Mouse (Mus musculus) embryo, embryonic 11 days (tissue): ENCODE measurements around the gene Pithd1.
"Not testable (repeated sequence)": the region's sequence is repeated elsewhere in the genome, so short reads cannot be mapped to it uniquely, and the experiment has no call there.

ENCODE experiments used
- DNase-seq: peaks from one replicate; pipeline ENCODE4 v3.0.0-alpha.2; 2015

Pithd1 gene

DNA sequence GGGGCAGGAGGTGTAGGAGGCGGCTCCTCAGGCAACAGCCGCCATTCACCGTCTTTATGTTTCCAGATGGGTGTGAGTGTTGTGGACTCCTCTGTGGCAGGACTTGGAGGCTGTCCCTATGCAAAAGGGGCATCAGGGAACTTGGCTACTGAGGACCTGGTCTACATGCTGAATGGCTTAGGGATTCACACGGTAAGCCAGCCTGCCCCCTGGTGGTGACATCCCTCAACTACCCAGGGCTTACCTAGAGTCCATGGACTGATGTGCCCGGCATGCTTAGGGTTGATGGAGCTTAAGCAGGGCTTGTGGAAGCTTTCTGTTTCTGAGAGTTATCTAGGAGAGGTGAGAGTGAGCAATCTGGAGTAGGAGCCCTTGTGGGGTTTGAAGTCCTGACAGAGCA lies 26.3 kb downstream of the Pithd1 start:
- peak; percentile 89 for DNase-seq

DNA sequence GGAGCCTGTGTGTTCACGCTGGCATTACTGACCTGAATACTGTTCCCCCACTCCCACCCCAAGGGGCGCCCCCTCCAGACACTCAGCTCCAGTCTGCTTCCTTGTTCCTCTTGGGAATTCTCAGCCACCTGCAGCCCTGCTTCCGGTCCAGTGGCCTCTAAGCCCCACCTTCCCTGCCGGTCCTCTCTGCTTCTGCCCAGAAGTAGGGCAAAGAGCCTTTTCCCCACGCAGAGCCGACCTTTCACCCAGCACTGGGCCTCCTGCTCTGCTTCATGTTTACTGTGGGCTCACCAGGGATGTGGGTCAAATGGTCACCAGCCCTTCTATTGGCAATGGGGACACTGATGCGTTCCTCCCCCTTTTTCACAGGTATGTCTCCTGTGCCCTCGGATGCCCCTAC lies 28.7 kb downstream of the Pithd1 start:
- DNase-seq, result no peak

DNA sequence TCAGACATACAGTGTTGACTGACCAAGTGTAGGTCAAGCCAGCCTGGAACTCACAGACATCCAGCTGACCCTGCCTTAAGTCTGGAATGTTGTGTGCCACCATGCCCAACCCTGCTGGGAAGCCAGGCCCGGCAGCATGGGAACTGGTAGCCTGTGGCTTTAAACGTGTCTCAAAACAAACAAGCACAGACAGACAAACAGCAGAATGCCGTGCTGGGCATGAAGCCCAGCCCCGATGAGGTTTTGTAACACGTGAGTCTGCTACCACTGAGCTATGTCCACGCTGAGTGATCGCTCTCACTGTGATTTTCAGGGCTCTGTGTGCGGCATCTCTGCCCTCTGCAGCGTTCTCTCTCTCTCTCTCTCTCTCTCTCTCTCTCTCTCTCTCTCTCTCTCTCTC lies 31.2 kb downstream of the Pithd1 start:
- DNase-seq, result no peak

DNA sequence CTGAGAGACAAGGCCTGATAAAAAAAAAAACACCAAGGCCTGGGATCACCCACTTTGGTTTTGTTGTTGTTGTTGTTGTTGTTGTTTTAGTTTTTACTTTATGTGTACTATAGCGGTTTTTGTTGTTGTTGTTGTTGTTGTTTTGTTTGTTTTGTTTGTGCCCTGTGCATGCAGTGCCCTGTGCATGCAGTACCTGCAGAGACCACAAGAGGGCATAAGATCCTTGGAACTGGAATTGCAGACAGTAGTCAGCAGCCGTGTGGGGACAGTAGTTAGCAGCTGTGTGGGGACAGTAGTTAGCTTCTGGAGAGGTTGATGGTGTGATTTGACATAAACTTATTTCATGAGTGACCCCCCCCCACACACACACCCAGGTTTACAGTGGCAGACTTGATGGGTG lies 32.8 kb downstream of the Pithd1 start:
- DNase-seq, result peak; percentile 78

DNA sequence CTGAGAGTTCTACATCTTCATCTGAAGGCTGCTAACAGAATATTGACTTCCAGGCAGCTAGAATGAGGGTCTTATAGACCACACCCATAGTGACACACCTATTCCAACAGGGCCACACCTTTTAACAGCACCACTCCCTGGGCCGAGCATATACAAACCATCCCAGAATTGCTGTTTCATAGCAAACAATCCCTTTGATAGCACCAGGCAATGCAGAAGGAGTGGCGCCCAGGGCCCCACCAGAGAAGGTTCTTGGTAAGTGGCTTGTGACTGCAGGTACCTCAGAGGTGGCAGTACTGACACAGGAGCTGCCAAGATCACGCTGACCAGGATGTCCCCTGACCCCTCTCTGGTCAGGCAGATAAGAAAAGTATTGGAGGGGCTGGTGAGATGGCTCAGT lies 33.9 kb downstream of the Pithd1 start:
- no peak for DNase-seq

DNA sequence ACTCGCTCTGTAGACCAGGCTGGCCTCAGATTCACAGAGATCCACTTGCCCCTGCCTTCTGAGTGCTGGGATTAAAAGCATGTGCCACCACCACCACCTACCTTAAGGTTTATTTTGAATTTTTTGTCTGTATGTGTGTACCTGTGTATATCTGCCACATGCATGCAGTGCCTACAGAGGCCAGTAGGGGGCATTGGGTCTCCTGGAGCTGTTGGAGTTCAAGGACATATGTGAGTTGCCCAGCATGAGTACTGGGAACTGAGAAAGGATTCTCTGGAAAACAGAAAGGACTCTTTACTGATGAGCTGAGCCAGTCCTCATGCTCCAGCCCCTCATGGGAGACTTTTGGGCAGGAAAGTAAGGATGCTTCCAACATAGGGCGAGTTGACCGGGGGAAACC lies 35.6 kb downstream of the Pithd1 start:
- DNase-seq, result no peak

DNA sequence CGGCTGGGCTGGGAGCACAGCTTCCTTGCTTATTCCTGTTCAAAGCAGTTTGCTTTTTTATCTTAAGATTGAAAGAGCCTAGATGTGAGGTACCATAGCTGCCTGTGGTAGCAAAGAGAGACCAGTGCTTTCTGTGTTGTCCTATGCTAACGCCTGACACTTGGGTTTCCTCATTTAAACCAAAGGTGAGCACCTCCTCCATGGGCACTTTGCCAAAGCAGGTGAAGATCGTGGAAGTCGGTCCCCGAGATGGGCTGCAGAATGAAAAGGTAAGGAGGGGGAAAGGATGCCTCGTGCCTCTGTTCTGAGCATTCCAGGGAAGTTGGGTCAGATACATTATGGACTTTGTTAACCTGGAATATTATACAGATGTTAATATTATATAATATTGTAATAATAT lies 36.7 kb downstream of the Pithd1 start:
- no peak for DNase-seq

DNA sequence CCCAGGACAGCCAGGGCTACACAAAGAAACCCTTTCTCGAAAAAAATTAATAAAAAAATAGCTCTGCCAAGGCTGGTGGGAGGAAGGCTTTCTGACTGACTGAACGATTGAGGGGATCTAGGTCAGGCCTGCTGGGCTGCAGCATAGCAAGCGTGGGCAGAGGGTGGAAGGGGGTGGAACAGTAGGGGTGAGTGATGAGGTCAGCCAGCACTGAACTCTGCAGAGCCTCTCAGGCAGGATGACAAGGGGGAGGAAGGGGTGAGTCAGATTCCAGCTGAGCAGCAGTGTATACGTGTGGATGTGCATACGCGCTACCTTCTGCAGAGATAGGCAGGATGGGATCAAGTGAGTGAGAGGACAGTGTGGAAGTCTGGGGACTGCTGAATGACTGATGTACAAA lies 37.2 kb downstream of the Pithd1 start:
- DNase-seq, result no peak

DNA sequence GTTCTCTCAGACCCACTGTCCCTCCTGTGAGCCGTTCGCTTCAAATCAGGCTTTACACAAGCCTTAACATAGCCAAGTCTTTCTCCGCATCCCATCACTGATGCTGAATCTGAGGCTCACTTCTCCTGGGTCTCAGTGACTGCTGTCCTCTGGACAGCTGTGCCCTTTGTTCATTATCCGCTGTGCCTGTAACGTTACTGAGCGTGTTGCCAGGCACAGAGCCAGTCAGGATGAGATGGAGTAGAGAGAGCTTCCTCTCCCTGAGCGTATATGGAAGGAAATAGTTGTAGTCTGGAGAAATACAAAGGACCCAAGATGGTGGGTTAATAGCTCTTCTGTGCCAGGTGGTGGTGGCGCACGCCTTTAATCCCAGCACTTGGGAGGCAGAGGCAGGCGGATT lies 37.6 kb downstream of the Pithd1 start:
- DNase-seq, result no peak

DNA sequence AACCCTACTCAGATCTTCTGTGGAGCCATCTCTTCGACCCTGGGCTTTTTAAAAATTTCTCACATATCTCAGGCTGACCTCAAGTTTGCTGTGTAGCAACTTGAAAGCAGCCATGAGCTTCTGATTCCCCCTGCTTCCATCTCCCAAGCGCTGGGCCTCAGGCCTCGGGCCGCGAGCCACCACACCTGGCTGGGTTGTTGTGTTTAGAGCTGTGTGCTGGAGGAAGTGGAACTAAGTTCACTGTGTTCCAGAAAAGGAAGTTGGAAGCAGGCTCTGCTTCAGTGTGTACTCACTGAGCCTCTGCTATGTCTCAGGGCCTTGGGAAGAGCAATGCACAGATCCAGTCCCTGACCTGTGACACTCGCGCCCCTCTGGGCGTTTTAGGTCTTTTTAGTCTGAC lies 38.9 kb downstream of the Pithd1 start:
- DNase-seq, result no peak

DNA sequence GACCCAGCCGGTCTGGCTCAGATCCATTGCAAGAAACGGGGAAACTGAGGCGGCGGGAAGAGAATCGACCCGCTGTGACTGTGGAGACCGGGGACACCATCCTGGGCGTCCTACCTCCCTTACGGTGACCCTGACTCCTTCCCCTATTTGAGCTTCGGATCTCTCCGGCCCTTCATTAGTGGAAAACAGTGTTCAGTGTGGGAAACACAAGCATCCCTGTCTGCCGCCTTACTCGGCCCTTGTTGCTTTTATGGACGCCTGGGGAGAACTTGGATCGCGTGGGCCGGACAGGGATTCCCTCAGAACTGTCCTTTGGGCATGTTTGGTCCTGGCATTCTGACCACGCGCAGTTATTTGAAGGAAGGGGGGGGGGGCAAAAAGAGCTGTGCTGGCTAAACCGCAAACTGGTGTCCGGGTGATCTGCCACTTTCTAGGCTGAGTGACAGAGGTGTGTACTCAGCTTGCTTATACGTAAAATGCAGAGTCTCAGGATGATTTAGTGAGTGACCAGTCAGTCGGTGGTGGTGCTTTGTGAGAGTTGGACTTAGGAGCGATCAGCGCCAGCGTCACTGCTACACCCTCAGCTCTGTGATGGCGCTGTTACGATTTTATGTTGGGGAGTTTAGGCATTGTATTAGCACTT lies 40.3 kb downstream of the Pithd1 start:
- peak; percentile 37 for DNase-seq

DNA sequence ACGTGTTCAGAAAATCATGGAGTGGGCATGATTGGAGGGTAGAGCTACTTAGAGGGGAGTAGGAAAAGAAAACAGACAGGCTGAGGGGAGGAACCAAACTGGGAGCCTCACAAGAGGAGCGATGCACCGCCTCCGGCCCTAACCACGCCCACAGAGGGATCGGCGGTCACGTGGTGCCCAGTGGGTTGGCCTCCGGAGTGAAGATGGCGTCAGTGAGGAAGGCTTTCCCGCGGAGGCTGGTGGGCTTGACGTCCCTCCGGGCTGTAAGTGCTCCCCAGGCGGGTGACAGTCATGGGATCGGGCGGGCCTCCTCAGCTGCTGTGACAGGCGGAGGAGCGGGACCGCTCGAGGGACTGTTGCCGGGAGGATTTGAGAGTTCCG lies 40.8 kb downstream of the Pithd1 start, which contains the start of gene Hmgcl:
Hmgcl (plus strand) TSS at position 171 of the 381 bp plus-strand sequence.
- peak; percentile 96 for DNase-seq

DNA sequence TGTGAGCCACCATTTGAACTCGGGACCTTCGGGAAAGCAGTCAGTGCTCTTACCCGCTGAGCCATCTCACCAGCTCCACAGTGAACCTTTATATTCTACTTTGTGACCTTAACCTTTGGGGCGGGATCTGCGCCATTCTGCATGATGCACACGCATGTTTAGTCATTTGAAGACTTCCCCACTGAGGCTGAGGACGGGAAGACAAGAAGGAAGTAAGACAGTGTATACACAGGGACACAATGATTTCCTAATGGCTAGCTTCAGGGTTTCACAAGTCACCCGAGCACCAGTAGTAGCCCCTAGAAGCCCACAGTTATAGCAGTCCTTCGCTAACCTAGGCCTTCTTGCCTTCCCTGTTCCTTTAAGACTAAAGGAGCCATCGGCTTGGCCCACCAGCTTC lies 41.4 kb downstream of the Pithd1 start:
- no peak for DNase-seq

DNA sequence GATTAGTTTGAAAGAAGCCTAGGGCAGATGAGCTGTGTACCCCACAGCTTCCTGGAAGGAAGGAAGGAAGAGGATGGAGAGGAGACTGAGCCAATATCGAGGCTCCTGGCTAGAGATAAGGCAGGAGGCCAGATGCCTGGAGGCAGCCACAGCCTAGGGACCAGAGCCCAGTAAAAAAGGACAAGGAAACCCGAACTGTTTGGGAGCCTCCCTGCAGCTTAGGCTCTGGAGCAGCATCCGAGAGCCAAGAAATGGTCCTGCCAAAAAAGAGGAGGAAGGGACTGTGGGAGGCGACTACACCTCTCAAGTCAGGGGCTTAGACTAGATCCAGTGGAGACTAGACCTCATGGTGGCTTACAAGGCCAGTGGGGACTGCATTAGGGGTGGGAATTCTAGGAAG lies 43.7 kb downstream of the Pithd1 start:
- no peak for DNase-seq

DNA sequence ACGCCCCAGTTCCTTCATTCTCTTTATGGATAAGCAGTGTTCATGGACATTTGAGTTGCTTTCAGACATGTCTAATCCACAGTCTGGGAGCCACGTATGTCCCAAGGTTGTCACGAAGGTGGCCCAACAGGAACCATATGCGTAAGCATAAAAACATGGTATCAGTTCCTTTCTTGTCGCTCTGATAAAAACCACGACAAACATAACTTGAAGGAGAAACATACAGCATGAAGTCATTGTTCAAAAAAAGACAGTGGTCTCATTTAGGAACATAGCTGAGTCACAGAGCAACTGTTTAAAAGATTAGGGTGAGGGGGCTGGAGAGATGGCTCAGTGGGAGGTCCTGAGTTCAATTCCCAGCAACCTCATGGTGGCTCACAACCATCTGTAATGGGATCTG lies 44.9 kb downstream of the Pithd1 start:
- DNase-seq, result no peak

DNA sequence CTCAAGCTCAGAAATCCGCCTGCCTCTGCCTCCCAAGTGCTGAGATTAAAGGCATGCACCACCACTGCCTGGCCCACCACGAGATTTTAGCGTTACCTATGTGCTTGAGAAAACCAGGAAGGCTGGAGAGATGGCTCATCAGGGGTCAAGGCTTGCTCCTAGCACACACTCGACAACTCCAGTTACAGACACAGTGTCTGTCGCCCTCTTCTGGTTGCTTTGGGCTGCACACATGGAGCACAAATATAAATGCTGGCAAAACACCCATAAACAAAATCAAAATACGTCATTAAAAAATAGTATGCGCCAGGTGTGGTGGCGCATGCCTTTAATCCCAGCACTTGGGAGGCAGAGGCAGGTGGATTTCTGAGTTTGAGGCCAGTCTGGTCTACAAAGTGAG lies 46.0 kb downstream of the Pithd1 start:
- not testable (repeated sequence) for DNase-seq

DNA sequence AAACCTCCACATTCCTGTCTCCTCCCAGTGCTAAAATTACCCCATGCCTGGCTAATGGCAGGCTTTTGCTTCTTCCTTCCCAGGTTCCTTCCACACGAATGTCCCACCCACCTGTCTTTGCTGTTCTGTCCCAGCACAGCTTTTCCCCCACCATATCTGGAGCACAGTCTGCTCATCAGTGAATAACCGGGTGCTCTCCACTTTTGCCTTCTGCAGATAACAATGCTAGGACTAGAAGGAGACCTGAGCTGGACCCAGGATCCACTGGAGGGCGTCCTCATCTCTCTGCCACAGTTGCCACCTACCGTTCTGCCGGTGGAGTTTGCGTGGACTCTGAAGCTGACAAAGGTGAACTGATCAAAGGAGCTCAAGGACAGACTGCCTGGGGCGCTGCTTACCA lies 48.2 kb downstream of the Pithd1 start:
- DNase-seq, result no peak

DNA sequence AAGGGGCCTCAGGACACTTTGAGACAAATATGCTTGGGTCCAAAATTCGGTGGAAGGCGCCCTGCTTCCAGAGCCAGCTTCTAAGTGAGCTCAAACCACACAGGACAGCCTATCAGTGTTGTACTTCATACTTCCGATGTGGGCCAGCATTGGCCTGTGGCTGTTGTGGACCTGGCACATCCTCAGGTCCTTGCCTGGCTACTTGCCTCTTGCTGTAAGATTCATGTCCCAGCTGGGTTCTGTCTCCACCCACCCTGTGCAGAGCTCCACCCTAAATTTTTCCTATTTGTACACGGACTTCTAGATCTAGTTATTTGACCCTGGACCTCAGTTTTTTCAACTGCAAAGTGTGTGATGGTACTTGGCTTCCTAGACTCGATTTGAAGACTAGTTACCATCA lies 51.6 kb downstream of the Pithd1 start:
- no peak for DNase-seq

DNA sequence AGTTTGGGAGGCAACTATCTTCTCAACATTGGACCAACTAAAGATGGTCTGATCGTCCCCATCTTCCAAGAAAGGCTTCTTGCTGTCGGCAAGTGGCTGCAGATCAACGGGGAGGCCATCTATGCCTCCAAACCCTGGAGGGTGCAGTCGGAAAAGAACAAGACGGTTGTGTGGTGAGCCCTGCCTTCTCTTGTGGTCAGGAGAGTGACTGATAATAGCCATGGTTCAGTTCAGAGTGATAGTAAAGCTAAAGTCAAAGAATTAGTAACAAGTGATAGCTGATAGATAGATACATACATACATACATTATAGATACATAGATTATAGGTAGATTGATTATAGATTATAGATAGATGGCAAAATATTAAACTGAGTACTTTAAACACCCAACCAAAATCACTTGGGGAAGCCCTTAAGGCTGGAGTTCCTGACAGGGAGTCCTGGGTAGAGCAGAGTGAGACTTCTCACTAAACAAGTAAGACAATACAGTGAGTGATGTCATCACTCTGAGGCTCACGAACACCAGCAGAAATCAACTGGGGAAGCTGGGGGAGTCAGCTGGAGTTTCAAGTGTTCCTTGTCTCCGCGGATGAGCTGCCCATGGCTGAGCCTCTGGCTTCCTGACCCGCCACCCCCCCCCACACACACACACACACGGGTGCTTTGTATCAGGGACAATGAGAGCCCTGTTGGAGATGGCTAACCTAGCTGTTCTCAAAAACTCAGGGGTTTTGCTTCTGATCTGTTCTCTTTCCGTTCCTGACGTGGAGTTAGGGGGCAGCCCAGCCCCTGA lies 52.2 kb downstream of the Pithd1 start:
- peak; percentile 21 for DNase-seq

DNA sequence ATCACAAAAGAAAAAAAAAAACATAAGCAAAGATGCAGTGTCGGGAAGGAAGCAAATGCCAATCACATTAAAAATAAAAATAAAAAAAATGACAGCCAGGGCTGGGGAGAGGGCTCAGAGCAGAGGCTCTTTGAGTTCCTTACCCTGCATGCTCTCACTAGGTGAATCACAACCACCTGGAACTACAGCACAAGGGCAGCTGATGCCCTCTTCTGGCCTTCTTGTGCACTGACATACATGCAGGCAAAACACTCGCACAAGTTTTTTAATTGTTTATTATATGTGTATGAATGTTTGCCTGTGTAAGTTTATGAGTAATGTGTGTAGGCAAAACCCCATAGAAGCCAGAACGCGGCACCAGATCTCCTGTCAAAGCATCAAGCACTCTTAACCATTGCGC lies 55.2 kb downstream of the Pithd1 start:
- peak; percentile 48 for DNase-seq

DNA sequence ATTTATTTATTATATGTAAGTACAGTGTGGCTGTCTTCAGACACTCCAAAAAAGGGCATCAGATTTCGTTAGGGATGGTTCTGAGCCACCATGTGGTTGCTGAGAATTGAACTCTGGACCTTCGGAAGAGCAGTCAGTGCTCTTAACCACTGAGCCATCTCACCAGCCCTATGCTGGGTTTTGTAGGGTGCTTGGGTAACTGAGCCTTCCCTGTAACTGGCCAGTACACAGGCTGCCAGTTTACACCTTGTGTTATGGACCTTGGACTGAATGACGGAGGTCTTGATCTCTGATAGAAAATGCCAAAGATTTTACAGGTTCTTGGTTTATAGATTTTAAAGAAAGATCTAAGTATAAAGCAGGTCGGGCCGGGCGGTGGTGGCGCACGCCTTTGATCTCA lies 56.8 kb downstream of the Pithd1 start:
- DNase-seq, result no peak

DNA sequence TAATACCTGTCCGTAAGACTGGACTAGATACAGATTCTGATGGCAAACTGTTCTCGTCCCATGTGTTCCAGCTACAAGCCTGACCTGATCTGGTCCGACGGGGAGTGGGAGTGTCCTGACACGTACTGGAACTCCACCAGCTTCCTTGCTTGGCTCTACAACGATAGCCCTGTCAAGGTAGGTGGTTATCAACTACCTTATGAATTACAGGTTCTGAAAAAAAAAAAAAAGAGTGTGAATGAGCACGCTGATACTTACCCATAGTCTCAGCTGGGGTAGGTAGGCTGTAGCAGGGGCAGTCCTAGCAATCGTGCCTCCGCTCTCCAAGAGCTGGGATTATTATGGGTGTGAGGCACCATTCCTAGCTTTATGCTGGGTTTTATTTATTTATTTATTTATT lies 57.2 kb downstream of the Pithd1 start:
- DNase-seq, result no peak

DNA sequence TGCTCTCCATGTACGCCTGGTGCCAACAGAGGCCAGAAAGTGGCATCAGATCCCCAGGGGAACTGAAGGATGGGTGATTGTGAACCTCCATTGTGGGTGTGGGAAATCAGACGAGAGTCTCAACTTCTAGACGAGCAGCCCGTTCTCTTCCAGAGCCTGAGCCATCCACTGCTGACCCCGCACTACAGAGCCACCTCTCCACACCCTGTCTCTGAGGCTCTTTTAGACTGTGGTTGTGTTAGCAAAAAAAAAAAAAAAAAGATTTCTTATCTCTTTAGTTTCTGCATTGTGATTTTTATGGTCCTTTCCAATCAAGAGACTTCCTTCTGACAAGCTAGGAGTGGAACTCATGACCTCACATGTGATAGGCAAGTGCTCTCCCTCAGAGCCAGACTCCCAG lies 57.7 kb downstream of the Pithd1 start:
- no peak for DNase-seq

DNA sequence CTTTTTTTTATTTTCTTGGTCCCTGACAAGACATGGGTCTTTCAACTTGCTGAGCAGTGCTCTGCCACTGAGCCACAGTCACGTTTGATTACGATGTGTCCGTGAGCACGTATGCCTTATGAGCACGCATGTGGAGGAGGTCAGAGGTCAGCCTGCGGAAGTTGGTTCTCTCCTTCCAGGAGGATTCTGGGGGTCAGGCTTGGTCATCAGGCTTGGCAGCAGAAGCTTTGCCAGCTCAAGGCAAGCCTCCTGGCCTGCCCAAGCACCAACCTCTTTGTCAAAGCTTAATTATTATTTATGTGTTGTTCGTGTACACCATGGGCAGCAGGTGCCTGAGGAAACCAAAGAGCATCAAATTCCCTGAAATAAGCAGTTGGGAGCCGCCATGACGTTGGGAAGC lies 58.7 kb downstream of the Pithd1 start:
- DNase-seq, result no peak

DNA sequence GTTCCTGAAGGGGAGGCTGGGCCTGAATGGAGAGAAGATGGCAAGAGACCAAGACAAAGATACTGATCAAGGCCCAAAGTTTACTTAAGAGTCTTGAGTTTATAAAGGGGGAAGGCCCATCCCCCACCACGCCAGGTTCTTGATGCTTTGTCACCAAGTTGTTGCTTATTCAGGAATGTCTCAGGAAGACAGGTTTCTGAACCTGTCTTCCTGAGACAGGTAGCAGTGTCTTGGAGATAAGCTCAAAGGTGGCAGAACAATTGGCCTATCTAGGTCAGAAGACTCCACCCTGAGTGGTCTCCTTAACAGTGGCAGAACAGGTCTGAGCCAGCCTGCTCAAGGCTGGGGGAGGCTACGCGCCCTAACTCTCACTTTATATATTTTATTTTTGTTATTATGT lies 60.2 kb downstream of the Pithd1 start:
- DNase-seq, result no peak
